Mouse (Mus musculus) testis, adult 2 months (tissue): Measurements from ENCODE around the gene Grid1.

Source experiments
- CTCF ChIP-seq: fragments of 200-500 bp; IDR thresholded peaks from 2 replicates; pipeline ENCODE4 v1.5.1; 2012; ENCODE audit warnings: low read depth, mild to moderate bottlenecking, inconsistent platforms, low read length, moderate library complexity; ENCODE audit not compliant: control insufficient read depth, insufficient read depth, insufficient replicate concordance
- POLR2A ChIP-seq: fragments of 200-500 bp; IDR thresholded peaks from 2 replicates; pipeline ENCODE4 v1.6.1; 2012; ENCODE audit warnings: low read depth, mild to moderate bottlenecking, inconsistent platforms, low read length, moderate library complexity; ENCODE audit not compliant: control insufficient read depth

DNA sequence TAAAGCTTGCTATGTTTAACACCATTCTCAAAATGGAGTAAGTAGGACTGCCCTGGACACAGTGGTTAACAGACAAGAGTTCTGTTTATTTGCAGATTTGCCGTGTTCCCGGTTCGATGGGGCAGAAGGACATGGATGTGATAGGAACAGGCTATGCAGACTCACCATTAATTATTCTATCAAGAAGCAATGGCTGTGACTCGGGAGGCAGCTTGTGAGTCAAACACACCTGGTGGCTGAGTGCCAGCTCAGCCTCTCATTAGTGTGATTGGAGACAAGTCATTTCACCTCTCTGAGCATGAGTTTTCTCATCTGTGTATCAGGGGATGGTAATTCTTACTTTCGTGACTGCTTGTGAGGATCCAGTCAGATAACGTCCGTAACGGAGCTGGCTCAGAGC lies 307.7 kb downstream of the Grid1 start:
- TF ChIP-seq CTCF (no peak), POLR2A (no peak)
